In the genomic region with DNA sequence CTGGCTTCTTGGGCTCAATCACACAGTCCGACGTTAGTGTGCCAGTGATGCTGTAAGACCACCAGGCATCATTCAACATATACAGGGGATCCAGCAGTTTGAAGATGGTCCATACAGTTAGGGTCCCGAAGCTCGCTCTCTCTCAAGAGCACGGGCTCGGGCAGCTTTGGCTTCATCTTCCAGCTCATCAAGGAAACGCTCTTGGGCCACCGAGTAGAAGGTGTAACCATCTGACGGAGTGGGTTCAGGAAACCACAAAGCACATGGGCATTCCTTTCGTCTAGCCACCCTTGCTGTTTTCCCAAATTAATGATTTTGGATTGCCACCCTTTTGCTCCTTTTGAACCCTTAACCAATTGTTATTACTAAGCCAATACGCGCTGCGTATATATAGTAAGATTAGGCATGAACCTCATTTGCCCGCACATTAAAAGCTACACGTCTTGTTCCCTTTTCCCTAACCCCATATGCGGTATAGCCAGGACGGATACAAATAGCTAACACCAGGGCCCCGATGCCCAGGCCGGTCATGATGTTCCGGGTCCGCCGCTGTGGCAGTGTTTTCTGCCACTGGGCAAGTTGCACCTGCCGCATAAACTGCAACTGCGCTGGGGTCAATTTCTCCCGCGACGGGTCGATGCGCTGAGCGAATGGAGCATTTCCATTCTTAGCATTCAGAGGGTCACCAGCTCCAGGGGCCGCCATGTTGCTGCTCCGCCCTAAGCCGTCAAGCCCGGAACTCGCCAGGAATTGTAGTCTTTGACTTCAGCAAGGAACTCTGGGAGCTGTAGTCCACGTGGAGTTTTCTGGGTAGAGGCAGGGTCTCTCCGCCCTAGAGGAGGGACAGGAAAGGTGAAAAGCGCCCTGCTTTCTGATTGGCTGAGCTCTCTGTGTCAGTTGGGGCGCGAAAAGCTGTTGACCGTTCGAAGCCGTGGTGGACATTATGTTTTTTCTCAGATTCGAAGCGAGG, we compare ENCODE assay signal across 8 mouse cellular contexts. TPM values are rescaled to one million over a fixed set of nuclear protein-coding genes. Genes with fewer than 3 reads are reported as not detected.
DNase-seq lines count a peak whose midpoint lies in the region; ATAC-seq lines count a peak whose summit lies in the region.

A gene (plus strand): TSS at position 790 of the 970 bp plus-strand sequence.
A gene (minus strand): TSS at position 892 of the 970 bp plus-strand sequence.

- ATAC-seq in activated CD4-positive, CD25-positive, alpha-beta regulatory T cell, adult 4 months: peak; percentile 96
- peak; percentile 99 for ATAC-seq in hindbrain, embryonic 16.5 days

- H3K9ac ChIP-seq in hindbrain, embryonic 16.5 days (ENCODE audit: low read depth, low read length): peak within 1 kb of the TSS; percentile 73

- H3K4me3 ChIP-seq in hindbrain, embryonic 16.5 days (ENCODE audit: low read length): peak within 1 kb of the TSS; percentile 54

- no peaks in the 10 kb centered on the region for H3K27me3 ChIP-seq in hindbrain, embryonic 16.5 days (replicated peaks; ENCODE audit: control insufficient read depth, insufficient read depth, low read length)

- peaks cover 24% of the 10 kb centered on the region for H3K4me1 ChIP-seq in hindbrain, embryonic 16.5 days (ENCODE audit: control insufficient read depth, insufficient read depth, low read depth, low read length)

- DNase-seq in cerebellum, postnatal 4 days (ENCODE audit: low spot score in 2 of 2): peak; percentile 55 to 79
- peak; percentile 88 for DNase-seq in gastrocnemius, adult 18-20 months (ENCODE audit: low spot score)
- peak; percentile 78 for DNase-seq in left cerebral cortex, adult 11 months (ENCODE audit: low spot score)
- DNase-seq in lung, postnatal 36 days: peak; percentile 94
- DNase-seq in retina, postnatal 1 day: peak; percentile 98
- peak; percentile 87 for DNase-seq in thymus, postnatal 4 days

- H3K36me3 ChIP-seq in hindbrain, embryonic 16.5 days (ENCODE audit: control insufficient read depth, insufficient read depth, low read length): no peaks in the 10 kb centered on the region

- WGBS in hindbrain, embryonic 16.5 days: 11% methylated on average over 45 of the region's 45 CpGs

- H3K4me2 ChIP-seq in hindbrain, embryonic 16.5 days (ENCODE audit: low read length): peak within 1 kb of the TSS; percentile 87

- no peaks in the 10 kb centered on the region for H3K9me3 ChIP-seq in hindbrain, embryonic 16.5 days (ENCODE audit: control insufficient read depth, low read length)

- H3K27ac ChIP-seq in hindbrain, embryonic 16.5 days (ENCODE audit: low read depth, low read length): peak within 1 kb of the TSS; percentile 57; the same call in 1 of the 2 replicates

RNA-seq across cellular contexts. Expression of the first gene that starts in this region (rescaled TPM):
- 1 to 10 TPM in 1 of 2 experiments, not detected in 1; 1.0 TPM for polyA plus RNA-seq in activated CD4-positive, CD25-positive, alpha-beta regulatory T cell, adult 4 months (2017; shearing (Covaris generic))
- under 1 TPM; 0.31 to 0.37 TPM for total RNA-seq in gastrocnemius, adult 18-20 months (2021)
- 0.83 and 1.0 TPM in 2 replicates for polyA plus RNA-seq in hindbrain, embryonic 16.5 days (2015; fragmentation: Nextera tagmentation; extraction: Ambion mirVana)

RNA-seq across cellular contexts. Expression of the second gene that starts in this region (rescaled TPM):
- polyA plus RNA-seq in activated CD4-positive, CD25-positive, alpha-beta regulatory T cell, adult 4 months (2017; shearing (Covaris generic)): 100 to 1,000 TPM; 109 to 144 TPM
- 10 to 100 TPM; 71.2 to 81.6 TPM for total RNA-seq in gastrocnemius, adult 18-20 months (2021)
- polyA plus RNA-seq in hindbrain, embryonic 16.5 days (2015; fragmentation: Nextera tagmentation; extraction: Ambion mirVana): 226 and 232 TPM in 2 replicates

Comparison
In these comparisons a context has a peak if more than half of its experiments do, and no peak if none do; other contexts are left out.
1. Peak in every context shown above with its lines: DNase-seq, ATAC-seq, H3K4me3 ChIP-seq and H3K27ac ChIP-seq.